Mouse (Mus musculus) gastrocnemius, postnatal 36 days (tissue): Measurements from ENCODE around the gene Gm5426. TPM values are rescaled to one million over a fixed set of nuclear protein-coding genes. Genes with fewer than 3 reads are reported as not detected.
"Not testable (repeated sequence)": the region's sequence is repeated elsewhere in the genome, so short reads cannot be mapped to it uniquely, and the experiment has no call there.

Experiments used
- DNase-seq, 2 experiments: peaks; one replicate each; pipeline ENCODE4 v3.0.0; 2022
- intact Hi-C: fragments of 180-260 bp; cut with DNase I; formaldehyde crosslinking; loops from one replicate; pipeline ENCODE4 v1.15.1; 2025
- total RNA-seq, 2 experiments: library from RNA; stranded (reverse); gene quantifications; 2 replicates each; pipeline ENCODE4 v1.2.3; 2021

Gm5426 gene
- total RNA-seq, 2 experiments from 2014 or later, result not detected

- DNase-seq, result no peak
- intact Hi-C loops, result loop anchor here (5.0 kb wide), 3 partner anchors 81 to 1211 kb away; no protein-coding TSS in a partner anchor
Observed at GRCm38 (mm10) chr10:96131112-96131511, 5.3 kb upstream of the Gm5426 start.

DNA sequence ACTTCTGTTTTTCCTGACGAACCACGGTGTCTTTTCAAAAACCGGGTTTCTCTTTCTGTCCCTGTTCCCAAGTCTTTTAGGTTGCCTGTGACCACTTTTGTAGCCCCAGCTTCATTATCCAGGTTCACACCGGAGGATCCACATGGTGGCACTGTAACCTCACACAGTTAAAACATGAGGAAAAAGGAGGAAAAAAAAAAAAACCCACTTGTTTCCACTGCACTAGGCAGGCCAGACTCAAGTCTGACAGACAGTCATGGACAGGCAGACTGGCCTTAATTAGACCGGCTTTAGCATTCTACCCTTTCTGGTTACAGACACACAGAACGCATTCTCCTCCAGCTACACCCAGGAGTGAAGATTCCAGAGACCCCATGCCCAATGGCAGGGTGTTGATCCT, 4.2 kb upstream of the Gm5426 start:
- DNase-seq, result peak; percentile 20 to 47

GRCm38 (mm10) chr10:96138585-96138984, 2.2 kb downstream of the Gm5426 start:
- intact Hi-C loops, result no loop called here

More for the DNA sequence above, 4.2 kb upstream of the Gm5426 start:
- intact Hi-C loops, result loop anchor here (5.0 kb wide), 3 partner anchors 80 to 1210 kb away; no protein-coding TSS in a partner anchor

DNA sequence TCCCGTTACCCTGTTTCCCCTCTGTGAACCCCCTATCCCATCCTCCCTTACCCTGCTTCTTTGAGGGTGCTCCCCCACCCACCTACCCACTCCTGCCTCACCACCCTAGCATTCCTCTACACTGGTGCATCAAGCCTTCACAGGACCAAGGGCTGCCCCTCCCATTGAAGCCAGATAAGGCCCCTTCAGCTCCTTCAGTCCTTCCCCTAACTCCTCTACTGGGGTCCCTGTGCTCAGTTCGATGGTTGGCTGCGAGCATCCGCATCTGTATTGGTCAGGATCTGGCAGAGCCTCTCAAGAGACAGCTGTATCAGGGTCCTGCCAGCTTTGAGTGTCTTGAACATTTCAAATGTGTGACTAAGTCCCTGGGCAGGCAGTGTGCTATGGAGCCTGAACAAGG, 2.9 kb downstream of the Gm5426 start:
- intact Hi-C loops, DNase-seq: not testable (repeated sequence)

More at GRCm38 (mm10) chr10:96138585-96138984, 2.2 kb downstream of the Gm5426 start:
- no peak for DNase-seq

- intact Hi-C loops, result no loop called here
- DNase-seq, result no peak
Observed at GRCm38 (mm10) chr10:96146578-96146977, 10.2 kb downstream of the Gm5426 start.

DNA sequence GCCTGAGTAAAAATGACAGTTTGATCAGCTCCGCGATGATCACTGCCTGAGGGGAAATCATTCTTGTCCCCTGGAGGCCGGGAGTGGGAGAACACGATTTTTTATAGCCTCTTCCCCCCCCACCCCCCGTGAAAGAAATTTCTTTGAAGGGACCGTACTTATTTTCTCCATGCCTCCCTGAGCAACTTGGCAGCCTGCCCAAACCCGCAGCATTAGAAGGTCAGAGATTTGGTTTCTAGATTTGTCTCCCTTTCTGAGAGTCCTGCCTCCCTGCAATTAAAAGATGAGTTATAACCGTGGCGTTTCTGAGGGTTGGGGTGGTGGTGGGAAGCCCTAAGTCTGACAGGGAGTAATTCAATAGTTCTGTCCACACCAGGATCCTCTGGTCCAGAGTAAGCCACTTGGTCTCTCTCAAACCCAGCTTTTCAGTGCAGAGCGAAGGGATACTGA, 11.9 kb downstream of the Gm5426 start:
- DNase-seq, result peak in 1 of 2 experiments; percentile 18
- intact Hi-C loops, result no loop called here

DNA sequence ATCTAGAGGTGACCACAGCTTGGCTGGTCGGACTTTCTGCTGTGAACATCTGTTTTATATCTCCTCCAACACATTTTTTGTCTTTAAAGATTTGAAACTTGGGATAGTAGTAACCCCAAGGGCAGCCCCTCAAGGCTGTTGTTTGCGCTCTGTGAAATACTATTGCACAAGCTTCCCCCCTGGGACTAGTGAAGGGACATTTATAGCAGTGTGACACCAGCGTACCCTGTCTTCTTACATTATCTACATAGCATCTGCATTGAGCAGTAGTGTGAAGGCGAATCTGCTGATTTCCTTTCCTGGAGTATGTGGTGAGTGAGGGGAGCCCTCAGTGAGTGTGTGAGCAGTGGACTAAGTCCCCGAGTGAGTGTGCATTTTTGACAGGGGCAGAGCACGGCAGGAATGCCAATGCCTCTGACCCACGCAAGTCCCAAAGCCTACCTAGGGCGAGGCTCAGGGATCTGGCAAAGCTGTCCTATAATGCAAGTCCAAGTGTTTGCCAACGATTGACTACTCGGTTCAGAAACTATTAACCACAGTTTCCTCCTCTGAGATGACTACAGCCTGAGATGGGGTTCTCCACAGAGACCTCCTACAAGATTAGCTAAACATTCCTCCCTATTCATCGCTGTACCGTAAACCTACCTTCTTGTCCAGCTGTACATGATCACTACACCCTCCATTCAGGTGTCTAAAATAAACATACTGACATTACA, 14.2 kb downstream of the Gm5426 start:
- intact Hi-C loops, result no loop called here
- DNase-seq, result no peak

DNA sequence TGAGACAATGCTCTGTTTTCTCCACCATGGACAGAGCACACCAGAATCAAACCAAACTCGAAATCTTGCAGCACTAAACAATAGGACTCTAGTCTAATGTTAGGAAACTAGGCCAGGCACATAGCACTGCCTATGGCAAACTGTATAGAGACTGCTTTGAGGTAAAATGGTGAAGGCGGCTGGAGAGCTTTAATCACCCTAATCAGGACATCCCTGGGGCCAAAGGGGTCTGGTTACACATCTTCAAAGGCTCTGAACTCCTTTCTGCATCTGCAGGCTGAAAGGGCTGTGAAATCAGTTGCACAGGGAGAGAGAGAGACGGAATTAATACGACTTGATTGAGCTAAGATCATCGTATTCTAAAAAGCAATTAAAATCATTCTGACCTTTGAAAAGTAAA, 16.9 kb downstream of the Gm5426 start:
- DNase-seq, result no peak
- intact Hi-C loops, result no loop called here

- intact Hi-C loops, result no loop called here
- no peak for DNase-seq
Observed at GRCm38 (mm10) chr10:96162975-96163706, 26.7 kb downstream of the Gm5426 start.

DNA sequence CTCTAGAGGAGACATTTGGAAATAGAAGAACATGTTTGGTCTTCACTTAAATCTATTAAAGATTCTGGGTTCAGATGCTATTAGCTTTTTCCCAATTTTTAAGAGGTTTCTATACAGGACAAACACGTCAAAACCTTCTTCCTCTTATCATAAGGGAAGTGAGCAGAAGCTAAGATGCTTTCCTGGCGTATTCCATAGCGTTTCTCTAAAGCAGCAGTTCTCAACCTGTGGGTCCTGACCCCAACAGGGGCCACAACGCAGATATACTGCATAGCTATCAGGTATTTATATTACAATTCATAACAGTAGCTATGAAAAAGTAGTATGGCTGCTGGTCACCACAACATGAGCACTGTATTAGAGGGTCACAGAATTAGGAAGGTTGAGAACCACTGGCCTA, 27.4 kb downstream of the Gm5426 start:
- intact Hi-C loops, result no loop called here
- no peak for DNase-seq

DNA sequence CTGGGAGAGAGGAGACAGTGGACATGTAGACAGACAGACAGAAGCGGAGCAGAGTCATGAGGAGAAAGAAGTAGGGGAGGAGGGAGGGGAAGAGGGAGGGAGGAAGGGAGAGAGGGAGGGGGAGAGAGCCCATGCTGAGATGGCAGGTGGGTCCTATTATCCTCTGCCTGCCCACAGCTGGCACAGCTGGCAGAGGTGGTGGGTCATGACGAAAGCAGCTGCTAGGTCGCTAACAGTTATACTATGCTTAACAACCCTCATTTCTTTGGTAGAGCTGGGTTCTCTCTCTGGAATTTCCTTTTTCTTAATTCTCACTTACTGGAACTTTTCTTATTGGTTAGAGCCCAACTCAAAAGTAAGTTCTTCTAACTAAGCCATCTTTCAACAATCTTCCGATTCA, 28.9 kb downstream of the Gm5426 start:
- intact Hi-C loops, result no loop called here
- no peak for DNase-seq

DNA sequence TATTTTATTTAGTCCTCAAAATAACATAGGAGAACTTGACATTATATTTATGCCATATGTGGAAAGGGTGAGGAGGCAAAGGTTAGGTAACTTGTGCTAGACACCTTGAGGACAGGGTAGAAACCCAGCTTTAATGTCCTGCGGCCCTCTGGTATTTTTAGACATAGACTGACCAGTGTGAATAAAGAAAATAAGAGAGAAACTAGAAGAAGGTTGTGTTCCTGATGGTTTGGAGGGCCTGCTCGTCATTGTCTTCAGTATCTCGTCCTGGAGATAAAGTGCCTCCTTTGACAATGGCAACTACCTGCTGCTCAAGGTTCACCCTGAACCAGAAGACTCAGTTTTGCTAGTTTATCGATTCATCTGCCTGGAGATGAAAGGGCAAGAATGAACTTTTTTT, 32.6 kb downstream of the Gm5426 start:
- DNase-seq, result no peak
- intact Hi-C loops, result no loop called here

DNA sequence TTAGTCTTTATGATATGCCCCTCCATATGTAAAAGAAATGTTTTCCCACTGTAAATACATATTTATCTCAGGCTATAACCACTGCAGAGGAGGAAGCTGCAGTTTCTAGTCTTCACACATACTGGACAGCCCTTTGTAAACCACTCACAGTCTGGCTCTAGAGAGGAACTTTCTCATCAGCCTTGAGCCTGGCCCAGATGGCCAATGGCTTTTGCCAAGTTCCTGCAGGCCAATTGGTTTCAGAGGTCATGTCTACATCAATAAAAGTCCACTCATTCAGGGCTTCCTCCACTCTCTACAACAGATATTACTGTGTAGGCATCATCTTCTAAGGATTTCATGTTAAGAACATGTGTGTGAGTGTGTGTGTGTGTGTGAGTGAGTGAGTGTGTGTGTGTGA, 35.1 kb downstream of the Gm5426 start:
- intact Hi-C loops, result no loop called here
- DNase-seq, result peak; percentile 24 to 38

DNA sequence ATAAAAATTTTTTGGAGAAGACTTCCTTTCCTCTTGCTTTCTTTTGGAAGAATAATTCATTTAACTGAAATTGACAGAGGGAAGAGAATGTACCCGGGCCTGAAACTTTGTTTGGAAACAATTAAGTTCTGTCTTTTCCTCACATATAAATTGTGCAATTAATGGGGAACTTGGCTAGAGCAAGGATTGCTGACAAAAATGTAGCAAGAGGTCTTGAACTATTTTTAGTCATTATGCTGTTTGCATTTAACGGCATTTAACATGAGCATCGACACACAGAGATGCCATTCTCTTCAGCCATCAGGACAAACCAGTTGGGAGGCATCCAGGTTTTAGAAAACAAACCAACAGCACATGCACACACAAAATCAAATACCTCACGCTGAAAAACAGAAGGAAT, 36.6 kb downstream of the Gm5426 start:
- no peak for DNase-seq
- intact Hi-C loops, result no loop called here

DNA sequence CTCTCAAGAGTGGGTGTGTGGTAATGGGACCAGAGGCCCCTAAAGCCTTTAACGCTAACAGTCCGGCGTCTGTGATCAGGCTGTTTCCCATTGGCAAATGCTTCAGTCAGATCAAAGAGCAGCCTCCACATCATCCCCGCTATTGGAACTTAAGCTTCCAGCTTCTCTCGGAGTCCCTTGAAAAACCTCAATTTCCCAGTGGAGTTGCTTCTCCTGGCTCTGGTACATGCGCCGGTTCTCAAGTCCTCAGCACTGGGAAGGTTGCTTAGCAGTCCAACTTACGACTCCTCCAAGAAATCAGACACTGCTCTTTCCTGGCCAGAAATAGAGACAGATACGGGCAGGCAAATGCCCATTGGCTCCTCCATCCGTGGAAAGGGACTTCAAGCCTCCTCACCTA, 37.4 kb downstream of the Gm5426 start:
- DNase-seq, result no peak
- intact Hi-C loops, result no loop called here

GRCm38 (mm10) chr10:96176916-96177315, 40.5 kb downstream of the Gm5426 start:
- intact Hi-C loops, result no loop called here

GRCm38 (mm10) chr10:96180554-96181397, 44.4 kb downstream of the Gm5426 start:
- no peak for DNase-seq
- intact Hi-C loops, result no loop called here

More at GRCm38 (mm10) chr10:96176916-96177315, 40.5 kb downstream of the Gm5426 start:
- no peak for DNase-seq

DNA sequence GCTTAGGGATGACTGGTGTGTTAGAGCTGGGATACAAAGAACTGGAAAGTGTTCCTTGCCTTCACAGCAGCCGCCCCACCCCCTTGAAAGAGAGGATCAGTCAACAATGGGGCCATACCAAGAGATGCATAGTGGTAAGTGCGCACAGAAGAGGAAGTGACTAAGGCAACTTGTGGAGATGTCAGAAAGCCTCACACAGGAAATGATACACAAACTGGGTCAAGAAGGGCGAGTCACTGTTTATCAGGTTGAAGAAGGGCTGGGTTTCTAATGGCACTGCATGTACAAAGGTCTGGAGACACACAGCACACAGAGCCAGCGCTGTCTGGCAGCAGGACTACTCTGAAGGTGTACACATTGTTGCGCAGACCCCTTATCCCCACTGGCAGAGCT, 45.0 kb downstream of the Gm5426 start:
- DNase-seq, result no peak
- intact Hi-C loops, result no loop called here

GRCm38 (mm10) chr10:96181883-96182628, 45.7 kb downstream of the Gm5426 start:
- intact Hi-C loops, result no loop called here
- DNase-seq, result no peak

DNA sequence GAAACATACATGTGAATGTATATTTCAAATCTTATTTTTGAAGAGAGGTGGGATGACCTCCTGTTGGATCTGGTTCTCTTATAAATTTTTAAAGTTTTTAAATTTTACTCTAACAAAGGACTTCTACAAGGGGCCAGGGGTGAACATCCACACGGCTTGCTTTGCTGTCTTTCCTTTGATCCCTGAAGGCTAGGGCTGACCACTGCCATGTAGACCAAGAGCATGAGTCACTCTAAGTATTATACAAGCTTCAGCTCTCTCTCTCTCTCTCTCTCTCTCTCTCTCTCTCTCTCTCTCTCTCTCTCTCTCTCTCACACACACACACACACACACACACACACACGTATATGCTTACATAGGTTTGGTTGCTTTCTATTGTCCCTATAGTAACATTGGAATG, 48.6 kb downstream of the Gm5426 start:
- intact Hi-C loops, result no loop called here
- DNase-seq, result no peak
